In genomic region chr17:35121143-35121799, GRCm38 (mm10) we compare ENCODE assay signal across 1 mouse cellular context.
A peak's percentile ranks its signal among the peaks of the same experiment; 100 is the strongest.
TF ChIP-seq lines count a peak whose summit lies in the region.

Gene Gpank1 (plus strand): TSS chr17:35121455.

TF ChIP-seq in CH12.LX, 34 proteins besides CTCF, POLR2A, EP300 and RAD21 (continued from another document):
- TF ChIP-seq SIN3A (IDR thresholded peaks at IDR 0.05; ENCODE audit: low read length) (peak; percentile 93), NELFE (IDR thresholded peaks at IDR 0.05; ENCODE audit: low read depth, low read length) (peak; percentile 77), MEF2A (IDR thresholded peaks at IDR 0.05; ENCODE audit: borderline replicate concordance, low read depth, low read length) (peak; percentile 45; the same call in 1 of the 2 replicates), UBTF (IDR thresholded peaks at IDR 0.05; ENCODE audit: low read depth, low read length) (0 out of 2 replicates have a peak, but pooled peaks have one; percentile 46), MAFK (IDR thresholded peaks at IDR 0.05; ENCODE audit: insufficient replicate concordance, low read length) (no peak), KAT2A (IDR thresholded peaks at IDR 0.05; ENCODE audit: insufficient replicate concordance, low read length) (peak; percentile 97), MXI1 (IDR thresholded peaks at IDR 0.05; ENCODE audit: low read depth, low read length) (0 out of 2 replicates have a peak, but pooled peaks have one; percentile 9)
